Mouse (Mus musculus): Measurements from ENCODE around the gene Prpf3. TPM values are rescaled to one million over a fixed set of nuclear protein-coding genes. Genes with fewer than 3 reads are reported as not detected.

Gene Prpf3
- total and polyA plus RNA-seq, 3 experiments, result 126 to 277 (median 199) TPM

DNA sequence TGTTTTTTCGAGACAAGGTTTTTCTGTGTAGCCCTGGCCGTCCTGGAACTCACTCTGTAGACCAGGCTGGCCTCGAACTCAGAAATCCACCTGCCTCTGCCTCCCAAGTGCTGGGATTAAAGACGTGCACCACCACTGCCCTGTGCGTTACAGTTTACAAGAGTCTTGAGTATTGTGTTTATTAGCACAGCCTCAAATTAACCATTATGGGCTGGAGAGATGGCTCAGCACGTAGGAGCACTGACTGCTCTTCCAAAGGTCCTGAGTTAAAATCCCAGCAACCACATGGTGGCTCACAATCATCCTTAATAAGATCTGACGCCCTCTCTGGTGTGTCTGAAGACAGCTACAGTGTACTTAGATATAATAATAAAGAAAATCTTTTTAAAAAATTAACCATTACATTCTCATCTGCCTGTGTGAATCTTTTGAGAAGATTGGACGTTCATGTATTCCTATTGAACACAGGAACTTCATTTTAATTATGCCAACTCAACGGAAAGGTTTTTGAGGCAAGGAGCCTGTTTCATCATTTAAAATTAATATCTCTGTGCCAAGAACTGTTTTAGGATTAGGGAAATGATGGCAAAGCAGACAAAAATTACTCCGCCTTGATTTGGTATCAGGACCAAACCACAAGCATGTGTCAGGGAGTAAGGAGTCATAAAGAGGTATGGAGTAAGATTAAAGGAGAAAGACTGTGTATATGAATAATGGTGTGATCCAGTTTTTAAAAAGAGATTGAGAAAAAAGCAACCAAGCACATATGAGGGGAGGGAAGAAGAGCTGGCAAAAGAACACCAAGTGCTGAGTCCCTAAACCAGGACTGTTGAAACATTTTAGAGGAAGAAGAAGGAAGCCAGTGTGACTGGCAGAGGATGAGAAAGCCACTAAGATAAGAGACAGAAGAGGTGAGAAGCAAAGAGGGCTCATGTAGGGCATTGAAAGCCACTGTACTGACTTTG is 35.4 kb downstream of the Prpf3 start:
- peaks cover 0 to 40% of the 10 kb centered on the region in 2 experiments; a peak in 2 of 4 replicates for H3K36me3 ChIP-seq (ENCODE audit: control insufficient read depth in 1 of 2, insufficient read depth in 2 of 2, low read length in 2 of 2)
- no peaks in the 10 kb centered on the region for H3K9me3 ChIP-seq (replicated peaks; ENCODE audit: insufficient read depth, low read length)
- H3K79me2 ChIP-seq (ENCODE audit: control insufficient read depth, insufficient read depth, low read length, poor library complexity), result peaks cover 36% of the 10 kb centered on the region
- no peaks in the 10 kb centered on the region for H3K27me3 ChIP-seq (ENCODE audit: control insufficient read depth in 1 of 2, insufficient read depth in 2 of 2, low read length in 2 of 2)
- peak overlapping the region; percentile 77 for H3K9ac ChIP-seq (ENCODE audit: control insufficient read depth, low read depth, low read length, poor library complexity, severe bottlenecking)
- peak; percentile 81 for DNase-seq (ENCODE audit: low read depth, low spot score)
- H3K4me1 ChIP-seq (ENCODE audit: control insufficient read depth in 1 of 2, insufficient read depth in 2 of 2, low read length in 2 of 2), result peaks cover 13 to 17% of the 10 kb centered on the region in 2 experiments
- H3K4me3 ChIP-seq (ENCODE audit: control insufficient read depth in 1 of 2, insufficient read depth in 1 of 2, low read depth in 2 of 2, low read length in 2 of 2), result peak overlapping the region; percentile 54 to 63
- peak; percentile 84 for TF ChIP-seq GATA1 (IDR thresholded peaks at IDR 0.05; ENCODE audit: low read depth, low read length)
- TF ChIP-seq SIN3A (IDR thresholded peaks at IDR 0.05; ENCODE audit: low read length), result no peak
- 0 out of 2 replicates have a peak, but pooled peaks have one; percentile 4 for TF ChIP-seq TBP (IDR thresholded peaks at IDR 0.05; ENCODE audit: low read depth, low read length)
- TF ChIP-seq POLR2A (IDR thresholded peaks at IDR 0.05; ENCODE audit: control insufficient read depth in 1 of 2, insufficient read depth in 1 of 2, low read depth in 1 of 2, low read length in 2 of 2, poor library complexity in 1 of 2), result peak in 1 of 2 experiments; percentile 42; a peak in 1 of 4 replicates
- H3K27ac ChIP-seq (ENCODE audit: control insufficient read depth, low read depth, low read length), result peak overlapping the region; percentile 89

GRCm38 (mm10) chr3:95819351-95819985 is 36.2 kb downstream of the Prpf3 start:
- H3K27ac ChIP-seq (ENCODE audit: control insufficient read depth, low read depth, low read length), result peak overlapping the region; percentile 98
- H3K27me3 ChIP-seq (ENCODE audit: control insufficient read depth in 1 of 2, insufficient read depth in 2 of 2, low read length in 2 of 2), result no peaks in the 10 kb centered on the region
- H3K79me2 ChIP-seq (ENCODE audit: control insufficient read depth, insufficient read depth, low read length, poor library complexity), result peaks cover 45% of the 10 kb centered on the region
- H3K9ac ChIP-seq (ENCODE audit: control insufficient read depth, low read depth, low read length, poor library complexity, severe bottlenecking), result peak overlapping the region; percentile 77
- peaks cover 13% of the 10 kb centered on the region in 2 experiments for H3K4me1 ChIP-seq (ENCODE audit: control insufficient read depth in 1 of 2, insufficient read depth in 2 of 2, low read length in 2 of 2)
- peak overlapping the region; percentile 87 to 94 for H3K4me3 ChIP-seq (ENCODE audit: control insufficient read depth in 1 of 2, insufficient read depth in 1 of 2, low read depth in 2 of 2, low read length in 2 of 2)
- no peaks in the 10 kb centered on the region for H3K9me3 ChIP-seq (replicated peaks; ENCODE audit: insufficient read depth, low read length)
- H3K36me3 ChIP-seq (ENCODE audit: control insufficient read depth in 1 of 2, insufficient read depth in 2 of 2, low read length in 2 of 2), result peaks cover 0 to 39% of the 10 kb centered on the region in 2 experiments; a peak in 2 of 4 replicates
- peak; percentile 95 to 97 for TF ChIP-seq POLR2A (IDR thresholded peaks at IDR 0.05; ENCODE audit: control insufficient read depth in 1 of 2, insufficient read depth in 1 of 2, low read depth in 1 of 2, low read length in 2 of 2, poor library complexity in 1 of 2)
- TF ChIP-seq CTCF (IDR thresholded peaks at IDR 0.05 in 2 of 3, conservative IDR thresholded peaks at IDR 0.05 in 1 of 3; ENCODE audit: control insufficient read depth in 1 of 3, insufficient read depth in 1 of 3, low read depth in 2 of 3, low read length in 3 of 3, poor library complexity in 1 of 3, severe bottlenecking in 1 of 3), result 0 out of 6 replicates have a peak, but pooled peaks of 1 of the 3 experiments have one; percentile 4
- no peak for TF ChIP-seq ZMIZ1 (IDR thresholded peaks at IDR 0.05; ENCODE audit: low read depth, low read length)
- peak; percentile 53; the same call in 1 of the 2 replicates for TF ChIP-seq UBTF (IDR thresholded peaks at IDR 0.05; ENCODE audit: borderline replicate concordance, insufficient read depth, low read depth, low read length)
- no peak for TF ChIP-seq BHLHE40 (IDR thresholded peaks at IDR 0.05; ENCODE audit: borderline replicate concordance, low read depth, low read length)
- TF ChIP-seq TBP (IDR thresholded peaks at IDR 0.05; ENCODE audit: low read depth, low read length), result peak; percentile 80
- peak; percentile 93 for TF ChIP-seq POLR2AphosphoS5 (IDR thresholded peaks at IDR 0.05; ENCODE audit: borderline replicate concordance, low read depth, low read length)
- DNase-seq (ENCODE audit: low read depth, low spot score), result peak; percentile 100
